Mouse (Mus musculus) adrenal gland, postnatal 14 days (tissue): ENCODE measurements around the gene Lrriq3. TPM values are rescaled to one million over a fixed set of nuclear protein-coding genes. Genes with fewer than 3 reads are reported as not detected.

Source experiments
- DNase-seq: peaks from one replicate; pipeline ENCODE4 v3.0.0; 2021; ENCODE audit warnings: mixed read lengths
- long read RNA-seq, 2 experiments: library from polyadenylated mRNA; stranded (forward); transcript quantifications; one replicate each; pipeline ENCODE4 v2.0.0; 2021
- total RNA-seq: library from RNA; stranded (reverse); gene quantifications from 2 replicates; pipeline ENCODE4 v1.2.3, GENCODE M21; 2021

Lrriq3 gene
- total RNA-seq, result 0.74 and 0.94 TPM in 2 replicates
- long read RNA-seq, experiment 1, partial matches to known transcripts, result 0 of 2 reads
- long read RNA-seq, experiment 1, other reads (novel, unspliced or antisense), result 1 of 2 reads
- long read RNA-seq, experiment 2, partial matches to known transcripts, result 0 of 2 reads
- long read RNA-seq, experiment 2, other reads (novel, unspliced or antisense), result 1 of 2 reads

DNA sequence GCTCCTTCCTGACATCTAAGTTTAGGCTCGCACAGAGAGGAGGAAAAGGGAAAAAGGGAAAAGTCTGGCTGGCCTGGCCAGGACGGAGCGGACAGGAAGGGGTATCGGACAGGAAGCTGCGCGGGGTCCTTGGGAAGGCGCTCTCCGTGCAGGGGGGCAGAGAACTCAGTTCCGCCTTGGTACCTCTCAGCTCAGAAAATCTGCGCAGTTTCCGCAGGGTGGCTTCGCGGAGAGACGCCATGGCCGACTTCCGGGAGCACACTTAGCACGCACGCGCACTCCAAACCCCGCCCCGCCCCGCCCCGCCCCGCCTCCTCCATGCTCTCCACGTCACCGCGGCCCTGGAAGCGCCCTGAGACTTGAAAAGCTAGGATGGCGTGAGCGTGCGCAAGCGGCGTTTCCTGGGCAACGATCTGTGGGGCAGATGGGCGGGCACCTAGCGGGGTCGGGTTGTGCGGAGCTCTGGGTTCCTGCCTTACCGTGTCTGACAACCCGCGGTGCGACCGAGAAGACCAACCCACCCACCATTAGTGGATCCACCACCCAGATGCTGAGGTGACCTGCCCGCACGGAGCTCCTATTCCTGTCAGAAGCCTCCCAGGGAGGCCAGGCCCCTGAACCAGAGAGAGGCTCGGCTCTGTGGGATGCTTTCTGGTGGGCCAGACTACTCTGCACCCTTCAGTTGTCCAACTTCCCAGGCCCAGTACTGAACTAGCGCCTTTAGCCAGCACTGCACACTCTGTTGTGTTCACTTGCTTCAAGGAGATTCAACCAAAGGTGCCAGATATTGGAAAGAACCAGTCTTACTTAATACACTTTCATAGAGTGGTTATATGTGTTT lies at the start of gene Lrriq3, which contains the start of gene Fpgt:
TSS of gene Lrriq3 (plus strand) at position 319 of the 841 bp plus-strand sequence.
TSS of gene Fpgt (minus strand) at position 288 of the 841 bp plus-strand sequence.
- DNase-seq, result peak; percentile 95

DNA sequence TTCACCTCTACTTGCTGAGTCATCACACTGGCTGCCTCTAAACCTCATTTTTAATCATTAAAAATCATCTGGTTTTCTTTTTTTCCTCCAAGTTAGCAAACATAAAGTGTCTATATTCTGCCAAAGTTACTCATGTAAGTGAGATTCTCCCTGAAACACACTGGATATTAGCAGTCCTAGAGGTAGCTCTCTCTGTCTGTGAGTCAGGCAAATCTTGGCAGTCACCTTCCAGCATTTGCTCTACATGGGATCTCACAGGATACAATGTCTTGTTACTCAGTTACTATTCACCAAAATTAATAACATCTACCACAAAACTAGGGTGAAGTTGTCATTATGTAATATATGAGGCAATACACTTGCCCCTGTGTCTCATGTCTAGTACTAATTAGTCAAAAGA lies 41.2 kb upstream of the Lrriq3 start:
- no peak for DNase-seq

DNA sequence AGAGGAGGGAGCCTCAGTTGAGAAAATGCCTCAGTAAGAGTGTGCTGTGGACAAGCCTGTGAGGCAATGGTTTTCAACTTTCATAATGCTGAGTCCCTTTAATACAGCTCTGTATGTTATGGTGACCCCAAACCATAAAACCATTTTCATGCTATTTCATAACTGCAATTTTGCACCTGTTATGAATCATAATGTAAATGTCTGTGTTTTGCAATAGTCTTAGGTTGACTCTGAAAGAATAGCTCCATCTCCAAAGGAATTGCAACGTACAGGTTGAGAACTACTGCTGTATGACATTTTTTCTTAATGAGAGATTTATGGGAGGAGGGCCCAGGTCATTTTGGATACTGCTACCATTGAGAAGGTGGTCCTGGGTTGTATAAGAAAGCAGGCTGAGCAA lies 40.0 kb upstream of the Lrriq3 start:
- no peak for DNase-seq

DNA sequence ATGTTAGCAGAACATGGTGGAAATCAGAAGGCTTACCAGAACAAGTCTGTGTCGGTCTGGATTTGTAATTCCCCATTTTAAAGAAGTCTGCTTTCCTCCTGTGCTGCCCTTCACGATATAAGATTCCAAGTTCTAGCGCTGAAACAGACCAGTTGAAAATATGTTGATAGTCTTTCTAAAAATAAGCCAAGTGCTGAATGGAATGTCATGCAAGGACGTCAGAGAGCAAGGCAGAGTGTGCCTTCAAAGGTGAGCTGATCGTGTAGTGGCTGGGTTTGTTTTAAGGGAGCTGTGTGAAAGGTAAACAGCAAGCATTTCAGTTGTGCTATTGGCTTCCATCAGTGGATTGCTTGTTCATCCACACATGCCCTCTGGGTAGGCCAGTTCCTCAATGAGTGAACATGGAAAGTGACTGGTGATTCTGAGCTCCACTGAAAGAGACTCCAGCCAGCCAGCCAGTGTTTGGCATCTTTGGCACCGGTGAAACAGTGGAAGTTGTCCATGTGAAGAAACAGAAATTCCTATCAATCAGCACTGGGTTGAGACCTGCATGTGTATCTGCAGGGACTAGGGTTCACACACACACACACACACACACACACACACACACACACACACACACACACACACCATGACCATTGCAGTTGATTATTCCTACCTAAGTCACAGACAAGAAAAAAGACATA lies 37.9 kb upstream of the Lrriq3 start, which contains the start of gene Tnni3k:
TSS of gene Tnni3k (minus strand) at position 177 of the 686 bp plus-strand sequence.
- DNase-seq, result no peak

DNA sequence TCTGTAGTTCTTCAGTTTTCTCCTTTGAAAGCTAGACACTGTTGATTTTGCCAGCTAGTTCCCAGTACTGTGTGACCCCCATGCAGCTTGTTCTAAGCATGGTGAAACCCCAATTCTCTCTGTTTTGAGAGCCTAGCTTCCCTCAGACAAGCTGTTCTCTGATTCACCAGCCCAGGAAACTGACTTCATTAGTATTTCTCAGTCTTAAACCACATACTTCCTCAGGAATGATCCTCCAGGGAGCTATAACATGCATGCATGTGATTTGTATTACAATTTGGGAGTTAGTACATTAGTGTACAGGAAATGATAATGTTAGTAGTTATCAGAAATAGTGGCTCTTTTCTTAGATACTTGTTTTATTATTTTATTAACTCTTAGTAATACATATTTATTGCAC lies 36.6 kb upstream of the Lrriq3 start:
- DNase-seq, result no peak

DNA sequence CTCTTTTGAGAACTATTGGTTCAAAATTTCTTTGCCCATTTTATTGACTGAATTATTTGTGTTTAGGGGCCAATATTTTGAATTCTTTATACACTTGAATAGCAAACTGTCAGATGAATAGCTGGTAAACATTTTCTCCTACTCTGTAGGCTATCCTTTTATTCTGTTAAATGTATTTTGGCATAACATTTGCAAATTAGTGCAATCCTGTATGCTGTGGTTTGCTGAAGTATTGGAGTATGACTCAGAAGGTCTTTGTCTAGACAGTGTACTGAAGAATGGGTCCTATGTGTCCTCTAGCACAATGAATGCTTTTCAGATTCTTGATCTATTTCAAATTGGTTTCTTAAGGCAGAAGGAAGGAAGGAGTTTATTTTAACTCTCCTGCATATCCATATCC lies 35.7 kb upstream of the Lrriq3 start:
- no peak for DNase-seq

DNA sequence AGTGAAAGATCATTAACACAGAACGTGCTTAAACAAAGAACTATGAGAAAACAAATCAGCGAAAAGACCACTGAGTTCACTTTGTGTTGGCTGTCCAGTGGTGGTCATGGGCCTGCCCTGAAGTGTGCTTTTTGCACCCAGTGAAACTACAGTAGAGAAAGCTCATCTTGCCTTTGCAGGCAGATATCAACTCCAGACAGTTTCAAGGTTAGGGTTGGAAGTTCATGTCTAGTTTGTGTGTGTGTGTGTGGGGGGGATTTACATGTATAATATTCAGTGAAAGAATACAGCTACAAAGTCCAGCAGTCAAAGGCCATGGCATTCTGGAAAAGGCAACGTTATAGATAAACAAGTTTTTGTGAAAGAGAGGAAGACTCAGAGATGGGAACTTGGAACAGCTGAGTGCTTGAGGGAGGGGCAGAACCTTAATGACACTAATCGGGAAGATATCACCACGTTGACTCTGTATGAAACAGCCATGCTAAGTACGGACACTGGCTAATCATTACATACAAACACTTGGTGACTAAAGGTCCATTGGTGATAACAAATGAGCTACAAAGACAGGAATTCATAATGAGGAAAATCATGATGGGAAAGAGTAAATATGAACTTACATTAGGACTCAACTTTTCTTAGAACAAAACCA lies 34.3 kb upstream of the Lrriq3 start:
- DNase-seq, result no peak

DNA sequence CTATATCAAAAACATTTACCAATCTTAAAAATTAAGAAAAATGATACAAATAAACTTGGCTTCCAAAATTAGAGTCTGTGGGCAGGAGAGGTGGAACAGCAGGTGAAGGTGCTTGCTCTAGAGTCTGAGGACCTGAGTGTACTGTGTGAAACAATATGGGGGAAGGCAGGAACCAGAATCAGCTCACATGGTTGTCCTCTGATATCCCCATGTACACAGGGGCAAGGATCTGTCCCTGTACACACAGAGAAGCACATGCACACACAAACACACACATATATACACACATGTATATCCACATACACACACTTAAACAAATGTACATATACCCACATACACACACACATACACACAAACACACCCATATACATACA lies 33.8 kb upstream of the Lrriq3 start:
- DNase-seq, result no peak

DNA sequence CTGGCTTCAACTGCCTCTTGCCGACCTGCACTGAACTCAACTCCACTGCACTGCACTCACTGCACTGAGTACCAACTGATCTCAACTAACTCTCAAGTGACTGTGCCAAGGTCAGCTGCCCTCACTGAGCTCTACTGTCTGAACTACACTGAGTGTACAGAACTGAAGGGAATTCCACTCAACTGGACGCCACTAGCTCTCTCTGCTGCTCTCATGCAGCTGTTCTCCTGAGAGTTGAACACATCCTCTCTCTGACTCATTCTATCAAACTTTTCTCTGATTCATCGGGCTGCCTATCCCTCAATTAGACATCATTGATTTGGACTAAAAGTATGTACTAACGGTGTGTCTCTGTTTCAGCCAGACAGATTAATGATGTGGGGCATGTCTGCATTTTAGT lies 15.3 kb upstream of the Lrriq3 start:
- DNase-seq, result no peak

DNA sequence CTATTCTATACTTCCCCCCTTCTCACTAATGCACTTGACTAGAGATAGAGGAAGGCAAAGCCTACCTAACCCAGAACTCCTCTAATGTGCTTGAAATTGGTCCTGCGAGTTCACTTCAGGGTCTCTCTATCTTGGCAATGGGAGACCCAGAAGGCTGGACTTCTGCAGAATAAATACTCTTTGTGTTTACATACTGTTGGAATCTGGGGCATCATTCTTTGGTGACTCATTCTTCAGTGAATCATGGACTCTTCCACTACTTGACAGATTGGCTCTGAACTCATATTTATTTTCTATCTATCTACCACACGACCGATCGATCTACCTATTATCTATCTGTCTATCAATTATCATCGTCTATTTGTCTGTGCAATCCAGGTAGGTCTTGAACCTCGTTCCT lies 1.2 kb upstream of the Lrriq3 start:
- no peak for DNase-seq

DNA sequence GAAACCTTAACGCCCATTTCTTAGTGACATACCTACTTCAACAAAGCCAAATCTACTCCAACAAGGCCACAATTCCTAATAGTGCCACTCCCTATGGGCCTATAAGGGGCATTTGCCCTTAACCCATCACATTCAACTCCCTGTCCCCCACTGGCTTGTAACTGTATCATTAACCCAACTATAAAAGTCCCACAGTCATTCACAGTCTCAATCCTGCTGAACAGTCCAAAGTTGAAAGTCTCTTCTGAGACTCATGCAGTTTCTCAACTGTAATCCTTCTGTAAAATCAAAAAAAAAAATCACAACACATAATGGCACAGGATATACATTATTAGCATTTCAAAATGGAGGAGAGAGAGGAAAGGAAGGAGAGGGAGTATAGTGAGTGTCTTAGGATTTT lies 6.0 kb downstream of the Lrriq3 start:
- DNase-seq, result no peak

DNA sequence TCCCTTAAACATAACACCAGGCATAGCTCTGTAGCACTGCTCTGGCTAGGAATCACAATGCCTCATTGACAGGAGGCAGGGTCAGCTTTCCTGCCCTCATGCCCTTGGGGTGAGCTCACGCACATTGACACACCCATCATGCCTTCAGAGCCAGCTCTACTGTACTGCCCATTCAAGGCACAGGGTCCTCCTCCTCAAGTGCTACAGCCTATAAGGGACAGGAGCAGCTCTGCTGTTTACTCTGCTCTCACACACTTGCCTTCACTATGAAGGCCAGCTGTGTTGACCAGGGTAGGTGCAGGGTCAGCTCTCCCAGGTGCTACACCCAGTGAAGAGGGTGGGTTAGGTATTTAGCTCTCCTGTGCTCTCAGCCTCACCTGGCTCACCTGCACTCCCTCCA lies 12.7 kb downstream of the Lrriq3 start:
- DNase-seq, result no peak

DNA sequence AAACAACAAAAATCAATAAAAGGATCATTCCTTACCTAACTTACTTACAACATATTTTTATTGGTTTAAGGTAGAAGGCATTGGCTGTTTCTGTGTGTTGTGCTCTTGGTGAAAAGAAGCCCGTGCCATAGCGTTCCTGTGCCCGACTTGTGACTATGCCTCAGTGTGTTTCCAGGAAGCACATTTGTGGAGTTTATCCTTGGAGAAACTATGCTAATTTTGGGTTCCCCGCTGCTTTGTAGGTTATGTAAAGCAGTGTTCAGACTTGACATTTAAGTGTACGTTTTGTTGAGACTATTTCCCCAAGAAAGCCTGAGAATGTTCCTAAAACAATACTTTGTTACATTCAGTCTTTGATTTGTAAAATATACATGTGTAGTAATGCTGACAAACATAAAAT lies 44.5 kb downstream of the Lrriq3 start:
- DNase-seq, result no peak

DNA sequence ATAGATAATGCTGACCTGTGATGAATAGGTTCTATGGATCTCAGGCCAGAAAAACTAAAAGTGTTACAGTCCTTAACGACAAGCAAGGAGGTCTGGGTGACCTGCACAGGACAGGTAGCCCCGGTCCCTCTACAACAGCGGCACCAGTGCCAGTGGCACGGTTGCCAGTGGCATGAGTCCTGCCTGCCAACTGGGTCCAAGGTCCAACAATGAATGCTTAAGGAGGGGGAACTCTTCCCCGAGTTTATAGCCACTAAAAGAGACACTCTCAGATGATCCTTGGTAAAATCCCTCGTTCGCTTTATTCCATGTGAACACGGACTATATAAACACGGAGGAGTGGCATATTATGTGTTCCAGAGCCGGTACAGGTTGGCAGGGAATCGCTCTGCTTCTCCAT lies 47.8 kb downstream of the Lrriq3 start:
- DNase-seq, result no peak

DNA sequence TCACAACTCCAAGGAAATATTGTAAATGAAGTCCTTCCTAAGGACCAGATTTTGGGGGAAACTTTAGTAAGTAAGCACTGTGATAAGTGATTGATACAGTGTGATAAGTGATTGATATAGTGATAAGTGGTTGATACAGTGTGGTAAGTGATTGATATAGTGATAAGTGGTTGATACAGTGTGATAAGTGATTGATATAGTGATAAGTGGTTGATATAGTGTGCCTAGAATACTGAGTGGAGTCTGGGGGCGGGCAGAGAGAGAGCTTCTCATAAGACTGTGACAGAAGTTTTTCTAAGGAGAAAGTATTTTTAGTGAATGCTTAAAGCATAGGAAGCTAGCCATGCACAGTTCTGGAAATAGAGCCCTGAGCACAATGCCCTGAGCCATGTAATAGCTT lies 51.1 kb downstream of the Lrriq3 start:
- no peak for DNase-seq

DNA sequence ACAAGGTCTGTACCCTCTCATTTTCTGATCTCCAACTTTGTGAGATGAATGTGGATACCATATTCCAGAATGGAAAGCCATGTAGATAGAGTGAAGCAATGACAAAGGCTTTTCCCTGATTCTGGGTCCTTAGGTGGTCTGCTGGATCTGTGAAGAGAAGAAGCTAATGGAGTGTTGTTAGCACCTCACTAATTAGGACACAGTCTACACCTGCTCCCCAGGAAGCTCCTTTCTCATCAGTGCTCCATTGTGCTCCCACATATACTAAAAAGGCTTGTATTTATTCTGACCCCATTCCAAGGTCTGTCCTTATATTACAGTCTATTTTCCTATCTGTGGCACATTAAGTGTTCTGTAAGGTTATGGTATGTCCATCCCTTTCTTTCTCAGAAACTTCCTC lies 68.6 kb downstream of the Lrriq3 start:
- DNase-seq, result no peak

DNA sequence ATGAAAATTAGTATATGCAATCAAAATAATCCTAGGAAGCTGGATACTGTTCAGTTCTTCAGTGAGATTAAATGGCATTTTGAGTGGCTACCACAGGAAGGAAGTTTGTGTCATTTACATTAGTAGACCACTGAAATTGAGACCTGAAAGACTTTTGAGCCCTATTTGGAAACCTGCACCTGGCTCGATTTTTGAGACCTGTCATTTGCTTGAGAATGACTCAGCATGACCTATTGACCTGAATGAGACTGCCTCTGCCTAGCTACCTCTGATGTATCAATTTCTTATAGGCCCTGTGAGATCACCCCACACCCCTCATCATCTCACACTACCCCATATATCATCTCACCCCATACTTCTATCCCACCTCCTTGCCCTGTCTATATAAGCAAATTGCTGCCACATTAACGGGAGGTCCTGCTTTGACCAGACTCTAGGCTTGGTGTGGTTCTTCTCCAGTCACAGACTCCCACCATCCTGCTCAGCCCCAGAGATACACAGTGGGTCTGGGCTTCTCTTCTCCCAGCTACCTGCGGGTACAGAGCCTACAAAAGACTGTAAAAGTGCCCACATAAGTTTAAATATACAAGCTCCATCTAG lies 87.2 kb downstream of the Lrriq3 start:
- DNase-seq, result no peak

DNA sequence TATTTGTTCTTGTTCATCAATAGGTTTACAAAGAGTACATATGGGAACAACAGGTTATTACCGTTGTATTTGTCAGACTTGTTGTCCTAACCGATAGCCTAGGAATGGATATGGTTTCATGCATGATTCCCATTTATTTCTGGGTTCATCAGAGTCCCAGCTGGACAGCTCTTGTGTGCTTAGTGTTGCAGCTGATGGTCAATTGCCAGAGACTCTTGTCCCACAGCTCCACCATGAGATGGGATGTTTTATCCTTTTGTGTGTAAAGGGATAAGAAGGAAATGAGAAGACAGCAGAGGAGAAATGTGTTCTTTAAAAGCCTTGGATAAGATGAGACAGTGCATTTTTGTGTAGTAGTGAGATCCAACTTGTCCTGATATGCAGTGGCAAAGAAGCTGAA lies 93.2 kb downstream of the Lrriq3 start:
- no peak for DNase-seq

DNA sequence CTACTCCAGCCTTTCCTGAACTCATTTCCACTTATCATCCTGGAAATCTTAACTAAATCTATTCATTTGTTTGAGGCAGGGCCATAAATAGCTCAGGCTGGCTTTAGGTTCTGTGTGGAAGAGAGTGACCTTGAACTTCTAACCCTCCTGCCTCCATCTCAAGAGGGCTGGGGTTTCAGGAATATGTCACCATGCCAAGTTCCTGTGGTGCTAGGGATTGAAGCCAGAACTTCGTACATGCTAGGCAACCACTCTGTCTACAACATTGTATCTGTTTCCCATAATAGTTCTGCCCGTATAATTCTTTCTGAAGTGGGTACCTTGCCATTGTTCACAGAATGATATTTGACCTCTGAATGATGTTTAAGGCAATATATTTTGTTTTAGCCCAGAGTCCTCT lies 95.6 kb downstream of the Lrriq3 start:
- no peak for DNase-seq

DNA sequence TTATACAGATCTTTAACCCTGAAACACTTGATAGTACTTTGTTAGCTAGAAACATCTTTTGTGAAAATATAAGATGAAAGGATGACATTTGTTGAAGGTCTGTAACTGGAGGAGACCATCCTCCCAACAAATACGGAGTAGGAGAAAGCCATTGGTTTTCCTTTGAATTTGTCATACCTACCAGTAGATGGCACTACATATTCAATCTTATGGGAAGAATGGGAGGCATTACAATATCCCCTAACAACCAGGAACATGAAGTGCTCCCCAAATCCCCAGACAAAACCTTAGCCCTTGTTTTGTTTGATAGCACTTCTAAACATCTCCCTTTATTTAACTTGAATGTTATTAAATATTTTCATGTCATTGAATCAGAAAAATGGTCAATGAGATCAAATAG lies 141.7 kb downstream of the Lrriq3 start:
- no peak for DNase-seq

DNA sequence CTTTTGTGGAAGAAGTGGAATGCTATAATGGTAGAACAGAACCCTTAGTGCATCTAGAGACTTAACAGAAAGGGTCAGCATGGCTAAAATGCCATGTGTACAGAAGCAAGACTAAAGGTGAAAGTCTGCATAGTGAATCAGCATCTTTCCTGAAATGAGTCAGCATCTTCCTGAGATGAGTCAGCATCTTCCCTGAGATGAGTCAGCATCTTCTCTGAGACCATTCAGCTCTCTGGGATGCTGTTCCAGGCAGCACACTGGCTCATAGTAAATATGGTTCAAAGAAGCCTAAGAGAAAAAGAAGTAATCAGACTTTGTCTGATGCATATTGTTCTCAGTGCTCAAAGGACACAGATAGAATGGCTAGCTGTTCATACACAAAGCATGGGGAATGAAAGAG lies 142.3 kb downstream of the Lrriq3 start:
- DNase-seq, result no peak
